Mouse (Mus musculus): Measurements from ENCODE around the gene Pou4f1. TPM values are rescaled to one million over a fixed set of nuclear protein-coding genes. Genes with fewer than 3 reads are reported as not detected.
A peak's percentile ranks its signal among the peaks of the same experiment; 100 is the strongest.

Pou4f1 gene
- polyA plus RNA-seq, 2 experiments = 0.02 TPM; not detected in 1

GRCm38 (mm10) chr14:104456976-104457375 lies 10.8 kb downstream of the Pou4f1 start:
- WGBS (ENCODE audit: insufficient replicate concordance) = 5% methylated on average over 5 of the region's 5 CpGs
- H3K9me3 ChIP-seq (ENCODE audit: control insufficient read depth, low read length) = no peaks in the 10 kb centered on the region
- no peak overlapping the region for H3K4me2 ChIP-seq (ENCODE audit: low read depth)
- no peak for TF ChIP-seq CTCF (IDR thresholded peaks at IDR 0.05; ENCODE audit: low read depth)
- TF ChIP-seq EP300 (IDR thresholded peaks at IDR 0.05; ENCODE audit: low read depth) = no peak
- no peaks in the 10 kb centered on the region for H3K36me3 ChIP-seq (replicated peaks; ENCODE audit: control insufficient read depth, insufficient read depth, low read depth)
- no peak overlapping the region for H3K4me3 ChIP-seq (ENCODE audit: insufficient read depth in 1 of 2, low read depth in 2 of 2, low read length in 2 of 2)
- no peaks in the 10 kb centered on the region for H3K4me1 ChIP-seq (replicated peaks; ENCODE audit: control insufficient read depth in 2 of 2, insufficient read depth in 2 of 2, low read length in 1 of 2)
- H3K27ac ChIP-seq = no peak overlapping the region
- DNase-seq (ENCODE audit: low read depth in 3 of 3, low spot score in 3 of 3) = no peak
- no peak overlapping the region for H3K9ac ChIP-seq (replicated peaks)
- no peak for ATAC-seq (ENCODE audit: insufficient read depth)
- H3K27me3 ChIP-seq (ENCODE audit: control insufficient read depth, insufficient read depth, low read length) = peaks cover 52% of the 10 kb centered on the region

- H3K4me3 ChIP-seq (ENCODE audit: insufficient read depth in 1 of 2, low read depth in 2 of 2, low read length in 2 of 2) = no peak overlapping the region
- TF ChIP-seq CTCF (IDR thresholded peaks at IDR 0.05; ENCODE audit: low read depth) (no peak), EP300 (IDR thresholded peaks at IDR 0.05; ENCODE audit: low read depth) (no peak)
- DNase-seq (ENCODE audit: low read depth in 3 of 3, low spot score in 3 of 3) (peak; percentile 19 to 27 (median 20)), ATAC-seq (ENCODE audit: insufficient read depth) (no peak)
- WGBS (ENCODE audit: insufficient replicate concordance) = 13% methylated on average over 4 of the region's 4 CpGs
- no peaks in the 10 kb centered on the region for H3K4me1 ChIP-seq (replicated peaks; ENCODE audit: control insufficient read depth in 2 of 2, insufficient read depth in 2 of 2, low read length in 1 of 2)
- no peak overlapping the region for H3K9ac ChIP-seq (replicated peaks)
- no peak overlapping the region for H3K4me2 ChIP-seq (ENCODE audit: low read depth)
- no peaks in the 10 kb centered on the region for H3K36me3 ChIP-seq (replicated peaks; ENCODE audit: control insufficient read depth, insufficient read depth, low read depth)
- H3K27me3 ChIP-seq (ENCODE audit: control insufficient read depth, insufficient read depth, low read length) = peaks cover 21% of the 10 kb centered on the region
- H3K27ac ChIP-seq = no peak overlapping the region
- H3K9me3 ChIP-seq (ENCODE audit: control insufficient read depth, low read length) = no peaks in the 10 kb centered on the region
Observed at GRCm38 (mm10) chr14:104453824-104454223, 14.0 kb downstream of the Pou4f1 start.

- Histone ChIP-seq H3K27me3 (ENCODE audit: control insufficient read depth, insufficient read depth, low read length) (no peaks in the 10 kb centered on the region), H3K27ac (no peak overlapping the region), H3K36me3 (replicated peaks; ENCODE audit: control insufficient read depth, insufficient read depth, low read depth) (no peaks in the 10 kb centered on the region), H3K9me3 (ENCODE audit: control insufficient read depth, low read length) (no peaks in the 10 kb centered on the region), H3K4me2 (ENCODE audit: low read depth) (no peak overlapping the region), H3K4me1 (replicated peaks; ENCODE audit: control insufficient read depth in 2 of 2, insufficient read depth in 2 of 2, low read length in 1 of 2) (no peaks in the 10 kb centered on the region), H3K9ac (replicated peaks) (no peak overlapping the region), H3K4me3 (ENCODE audit: insufficient read depth in 1 of 2, low read depth in 2 of 2, low read length in 2 of 2) (no peak overlapping the region)
- no peak for ATAC-seq (ENCODE audit: insufficient read depth)
- DNase-seq (ENCODE audit: low read depth in 3 of 3, low spot score in 3 of 3) = no peak
- no peak for TF ChIP-seq EP300 (IDR thresholded peaks at IDR 0.05; ENCODE audit: low read depth)
- no peak for TF ChIP-seq CTCF (IDR thresholded peaks at IDR 0.05; ENCODE audit: low read depth)
- 12% methylated on average over 2 of the region's 2 CpGs for WGBS (ENCODE audit: insufficient replicate concordance)
Observed at GRCm38 (mm10) chr14:104434293-104434692, 33.5 kb downstream of the Pou4f1 start.

GRCm38 (mm10) chr14:104430819-104431218 lies 37.0 kb downstream of the Pou4f1 start:
- H3K9me3 ChIP-seq (ENCODE audit: control insufficient read depth, low read length) = no peaks in the 10 kb centered on the region
- WGBS (ENCODE audit: insufficient replicate concordance) = 47% methylated on average over 4 of the region's 4 CpGs
- H3K27ac ChIP-seq = no peak overlapping the region
- no peaks in the 10 kb centered on the region for H3K36me3 ChIP-seq (replicated peaks; ENCODE audit: control insufficient read depth, insufficient read depth, low read depth)
- no peaks in the 10 kb centered on the region for H3K4me1 ChIP-seq (replicated peaks; ENCODE audit: control insufficient read depth in 2 of 2, insufficient read depth in 2 of 2, low read length in 1 of 2)
- H3K4me3 ChIP-seq (ENCODE audit: insufficient read depth in 1 of 2, low read depth in 2 of 2, low read length in 2 of 2) = no peak overlapping the region
- no peak overlapping the region for H3K4me2 ChIP-seq (ENCODE audit: low read depth)
- no peak overlapping the region for H3K9ac ChIP-seq (replicated peaks)
- DNase-seq (ENCODE audit: low read depth in 3 of 3, low spot score in 3 of 3) (no peak), ATAC-seq (ENCODE audit: insufficient read depth) (no peak)
- no peaks in the 10 kb centered on the region for H3K27me3 ChIP-seq (ENCODE audit: control insufficient read depth, insufficient read depth, low read length)
- TF ChIP-seq EP300 (IDR thresholded peaks at IDR 0.05; ENCODE audit: low read depth) = no peak
- TF ChIP-seq CTCF (IDR thresholded peaks at IDR 0.05; ENCODE audit: low read depth) = no peak

GRCm38 (mm10) chr14:104423688-104424470 lies 43.9 kb downstream of the Pou4f1 start:
- H3K9me3 ChIP-seq (ENCODE audit: control insufficient read depth, low read length) = no peaks in the 10 kb centered on the region
- no peaks in the 10 kb centered on the region for H3K4me1 ChIP-seq (replicated peaks; ENCODE audit: control insufficient read depth in 2 of 2, insufficient read depth in 2 of 2, low read length in 1 of 2)
- DNase-seq (ENCODE audit: low read depth in 3 of 3, low spot score in 3 of 3) (no peak), ATAC-seq (ENCODE audit: insufficient read depth) (no peak)
- no peak overlapping the region for H3K4me3 ChIP-seq (ENCODE audit: insufficient read depth in 1 of 2, low read depth in 2 of 2, low read length in 2 of 2)
- TF ChIP-seq CTCF (IDR thresholded peaks at IDR 0.05; ENCODE audit: low read depth) (no peak), EP300 (IDR thresholded peaks at IDR 0.05; ENCODE audit: low read depth) (no peak)
- no peak overlapping the region for H3K9ac ChIP-seq (replicated peaks)
- H3K27ac ChIP-seq = no peak overlapping the region
- H3K36me3 ChIP-seq (replicated peaks; ENCODE audit: control insufficient read depth, insufficient read depth, low read depth) = no peaks in the 10 kb centered on the region
- H3K27me3 ChIP-seq (ENCODE audit: control insufficient read depth, insufficient read depth, low read length) = no peaks in the 10 kb centered on the region
- 60% methylated on average over 14 of the region's 14 CpGs for WGBS (ENCODE audit: insufficient replicate concordance)
- no peak overlapping the region for H3K4me2 ChIP-seq (ENCODE audit: low read depth)

Other genes starting within 250 kb of the Pou4f1 start
- 2.1 and 3.1 TPM in 2 replicates for gene Rnf219, start 54.6 kb upstream of the Pou4f1 start, polyA plus RNA-seq (2012; rRNA removed)
- gene Rnf219, start 54.6 kb upstream of the Pou4f1 start, polyA plus RNA-seq (2014; fragmentation: Nextera tagmentation; extraction: Ambion mirVana) = 4.0 and 5.3 TPM in 2 replicates